Mouse (Mus musculus) bone marrow, adult 2 months (tissue): Measurements from ENCODE around the gene Mrps31. TPM values are rescaled to one million over a fixed set of nuclear protein-coding genes. Genes with fewer than 3 reads are reported as not detected.
A peak's percentile ranks its signal among the peaks of the same experiment; 100 is the strongest.

Experiments used
- H3K27ac ChIP-seq: fragments of 200-500 bp; 2 replicates; pipeline ENCODE4 v1.5.1; 2012; ENCODE audit warnings: low read depth, mild to moderate bottlenecking, control low read depth, inconsistent platforms, low read length; ENCODE audit not compliant: control insufficient read depth, poor library complexity, insufficient read depth
- H3K4me1 ChIP-seq: fragments of 200-500 bp; 2 replicates; pipeline ENCODE4 v1.6.1; 2011; ENCODE audit warnings: low read length; ENCODE audit not compliant: control insufficient read depth, insufficient read depth
- H3K4me3 ChIP-seq: fragments of 200-500 bp; replicated peaks from 2 replicates; pipeline ENCODE3; 2011; ENCODE audit warnings: mild to moderate bottlenecking, low read depth, low read length, control low read depth; ENCODE audit not compliant: control insufficient read depth
- CTCF ChIP-seq: fragments of 200-500 bp; IDR thresholded peaks from 2 replicates; pipeline ENCODE4 v1.5.1; 2011; ENCODE audit warnings: low read length, control low read depth; ENCODE audit not compliant: control insufficient read depth, insufficient read depth
- POLR2A ChIP-seq: fragments of 200-500 bp; IDR thresholded peaks from 2 replicates; pipeline ENCODE4 v1.6.1; 2011; ENCODE audit warnings: low read depth, mild to moderate bottlenecking, control low read depth, low read length, borderline replicate concordance; ENCODE audit not compliant: control insufficient read depth
- WGBS: fragments of 180-500 bp; shearing (Covaris S2); methylation state at CpG from one replicate; pipeline ENCODE4 v1.1.7; 2018; 5-methylcytosine and 5-hydroxymethylcytosine counted together
- polyA plus RNA-seq: library from polyadenylated mRNA; stranded (reverse); fragments of >200 nt; gene quantifications from 2 replicates; pipeline ENCODE4 v1.2.4, GENCODE M21; 2011; ENCODE audit warnings: low replicate concordance; ENCODE audit not compliant: missing spikeins, insufficient read depth, insufficient read length

Gene Mrps31
- polyA plus RNA-seq, 1 experiment, result 9.4 TPM

- H3K27ac ChIP-seq, result no peak overlapping the region
- 69% methylated on average over 4 of the region's 4 CpGs for WGBS
- no peak for TF ChIP-seq CTCF
- no peak for TF ChIP-seq POLR2A
- H3K4me3 ChIP-seq, result no peak overlapping the region
- H3K4me1 ChIP-seq, result no peaks in the 10 kb centered on the region
These were observed 16.7 kb upstream of the Mrps31 start for GRCm38 (mm10) chr8:22394471-22394870.

DNA sequence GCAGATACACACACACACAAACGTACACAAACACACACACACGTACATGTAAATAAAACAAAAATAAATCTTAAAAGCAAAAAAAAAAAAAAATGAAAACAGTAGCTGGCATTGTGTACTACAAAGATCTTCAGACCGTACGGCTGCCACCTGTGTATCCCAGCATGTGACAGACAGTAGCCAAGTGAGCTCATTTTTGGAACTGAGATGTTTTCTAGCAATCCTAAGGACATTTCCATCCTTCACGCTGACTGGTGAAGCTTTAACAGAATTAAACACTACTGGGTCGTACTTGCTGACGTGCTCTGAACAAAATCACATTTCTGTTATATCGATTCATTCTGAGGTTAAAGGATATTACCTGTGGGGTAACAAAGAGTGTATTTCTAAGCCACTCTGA is 15.9 kb upstream of the Mrps31 start:
- H3K27ac ChIP-seq, result no peak overlapping the region

GRCm38 (mm10) chr8:22397811-22398141 is 13.4 kb upstream of the Mrps31 start:
- Histone ChIP-seq H3K4me1 (no peaks in the 10 kb centered on the region), H3K4me3 (peak overlapping the region; percentile 68), H3K27ac (no peak overlapping the region; the same call in 1 of the 2 replicates)
- TF ChIP-seq CTCF (no peak), POLR2A (no peak)
- 2% methylated on average over 13 of the region's 13 CpGs for WGBS

More for the DNA sequence above, 15.9 kb upstream of the Mrps31 start:
- H3K4me3 ChIP-seq, result no peak overlapping the region
- H3K4me1 ChIP-seq, result no peaks in the 10 kb centered on the region
- WGBS, result 91% methylated on average over 8 of the region's 8 CpGs
- TF ChIP-seq CTCF, result no peak
- TF ChIP-seq POLR2A, result no peak

DNA sequence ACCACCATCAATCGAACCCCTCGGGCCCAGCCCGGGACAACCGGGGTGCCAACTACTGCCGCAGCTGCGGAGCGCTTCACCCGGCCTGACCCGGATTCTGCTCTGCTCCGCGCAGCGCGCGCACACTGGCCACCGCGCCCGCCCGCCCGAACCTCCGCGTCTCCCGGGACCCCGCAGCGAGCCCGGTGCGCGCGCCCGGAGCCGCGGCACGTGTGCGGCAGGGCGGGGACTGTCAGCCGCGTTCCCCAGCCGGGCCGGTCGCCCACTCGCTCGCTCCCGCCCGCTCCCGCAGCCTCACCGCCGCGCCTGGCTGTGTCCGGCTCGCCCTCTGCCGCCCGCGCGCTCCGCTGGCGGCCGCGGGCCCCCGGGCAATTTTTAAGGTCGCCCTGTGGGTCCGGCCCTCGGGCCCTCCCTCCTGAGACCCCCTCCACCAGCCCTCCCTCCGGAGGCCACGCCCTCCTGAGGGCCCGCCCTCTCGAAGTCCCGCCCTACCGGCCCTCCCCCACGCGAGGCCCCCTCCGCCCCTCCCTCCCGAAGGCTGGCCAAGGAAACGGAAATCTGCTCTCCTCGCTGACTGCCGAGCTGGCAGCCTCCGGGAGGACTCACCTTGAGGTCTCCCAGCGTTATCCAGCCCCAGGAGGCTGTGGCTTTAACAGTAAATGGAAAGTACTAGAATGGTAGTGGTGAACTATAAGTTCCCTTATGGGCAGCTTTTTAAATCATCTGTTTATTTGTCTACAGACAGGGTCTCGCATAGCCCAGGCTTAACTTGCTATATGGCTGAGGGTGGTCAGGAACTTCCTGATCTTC is 12.8 kb upstream of the Mrps31 start, which contains the start of gene Slc25a15:
Gene Slc25a15, minus strand, starts transcription at position 456 of the 810 bp plus-strand sequence.
- Histone ChIP-seq H3K4me3 (peak within 1 kb of the TSS; percentile 68), H3K27ac (peak within 1 kb of the TSS; percentile 59), H3K4me1 (no peaks in the 10 kb centered on the region)
- WGBS, result 2% methylated on average over 62 of the region's 77 CpGs
- TF ChIP-seq POLR2A, result peak; percentile 92; the same call in 1 of the 2 replicates
- TF ChIP-seq CTCF, result no peak

- Histone ChIP-seq H3K4me3 (no peak overlapping the region), H3K27ac (no peak overlapping the region), H3K4me1 (no peaks in the 10 kb centered on the region)
- TF ChIP-seq POLR2A, result no peak
- no peak for TF ChIP-seq CTCF
- WGBS, result 78% methylated on average over 8 of the region's 8 CpGs
These were observed 11.8 kb upstream of the Mrps31 start for GRCm38 (mm10) chr8:22399285-22399880.

- Histone ChIP-seq H3K4me3 (no peak overlapping the region), H3K27ac (no peak overlapping the region), H3K4me1 (no peaks in the 10 kb centered on the region)
- TF ChIP-seq POLR2A (no peak), CTCF (no peak)
- WGBS, result 74% methylated on average over 4 of the region's 4 CpGs
These were observed 10.6 kb upstream of the Mrps31 start for GRCm38 (mm10) chr8:22400593-22400992.

- H3K27ac ChIP-seq, result no peak overlapping the region
- no peak overlapping the region for H3K4me3 ChIP-seq
- H3K4me1 ChIP-seq, result no peaks in the 10 kb centered on the region
- TF ChIP-seq CTCF (no peak), POLR2A (no peak)
- 58% methylated on average over 2 of the region's 2 CpGs for WGBS
These were observed 7.9 kb upstream of the Mrps31 start for GRCm38 (mm10) chr8:22403235-22403634.

GRCm38 (mm10) chr8:22405733-22406132 is 5.4 kb upstream of the Mrps31 start:
- Histone ChIP-seq H3K4me3 (no peak overlapping the region), H3K27ac (no peak overlapping the region), H3K4me1 (no peaks in the 10 kb centered on the region)
- TF ChIP-seq CTCF (no peak), POLR2A (no peak)
- 2% methylated on average over 6 of the region's 6 CpGs for WGBS
